Mouse (Mus musculus) liver, embryonic 14.5 days (tissue): ENCODE results near the gene Ppard. TPM values are rescaled to one million over a fixed set of nuclear protein-coding genes. Genes with fewer than 3 reads are reported as not detected.
A peak's percentile ranks its signal among the peaks of the same experiment; 100 is the strongest.

Source experiments
- ATAC-seq: fragments of 200-750 bp; cut with Nextera tagmentation; 2 replicates; pipeline ENCODE4 v1.8.0; 2017; ENCODE audit warnings: moderate number of reproducible peaks, mild to moderate bottlenecking, moderate library complexity; ENCODE audit not compliant: insufficient read depth
- DNase-seq, 3 experiments: peaks; one replicate each; pipeline ENCODE4 v3.0.0-alpha.2; 2012 to 2013; ENCODE audit warnings: low read depth in 3 of 3, low spot score in 3 of 3
- H3K27ac ChIP-seq: fragments of 300-500 bp; sonication (generic); 2 replicates; pipeline ENCODE4 v1.5.1; 2014; ENCODE audit warnings: moderate library complexity, mild to moderate bottlenecking, control low read depth, inconsistent platforms
- H3K27me3 ChIP-seq: fragments of 300-500 bp; sonication (generic); 2 replicates; pipeline ENCODE4 v1.6.1; 2014; ENCODE audit warnings: mild to moderate bottlenecking, low read length, moderate library complexity; ENCODE audit not compliant: control insufficient read depth, insufficient read depth
- H3K36me3 ChIP-seq: fragments of 300-500 bp; sonication (generic); replicated peaks from 2 replicates; pipeline ENCODE4 v1.6.1; 2014; ENCODE audit warnings: low read depth; ENCODE audit not compliant: control insufficient read depth, insufficient read depth
- H3K4me1 ChIP-seq, 2 experiments: fragments of 200-500 bp in 1 of 2; fragments of 300-500 bp in 1 of 2; sonication (generic) in 1 of 2; replicated peaks; 2 replicates each; pipeline ENCODE4 v1.6.1; 2012 to 2014; ENCODE audit warnings: antibody characterized with exemption in 1 of 2, inconsistent platforms in 1 of 2, low read length in 1 of 2; ENCODE audit not compliant: control insufficient read depth in 2 of 2, insufficient read depth in 2 of 2
- H3K4me2 ChIP-seq: fragments of 300-500 bp; sonication (generic); 2 replicates; pipeline ENCODE4 v1.6.1; 2014; ENCODE audit warnings: low read depth, mild to moderate bottlenecking, control low read depth, moderate library complexity
- H3K4me3 ChIP-seq, 2 experiments: fragments of 200-500 bp in 1 of 2; fragments of 300-500 bp in 1 of 2; sonication (generic) in 1 of 2; 2 replicates each; pipeline ENCODE4 v1.5.1; 2012 to 2014; ENCODE audit warnings: low read depth in 2 of 2, low read length in 2 of 2, mild to moderate bottlenecking in 2 of 2, control low read depth in 1 of 2, inconsistent platforms in 1 of 2, moderate library complexity in 1 of 2; ENCODE audit not compliant: insufficient read depth in 1 of 2
- H3K9ac ChIP-seq: fragments of 300-500 bp; sonication (generic); replicated peaks from 2 replicates; pipeline ENCODE4 v1.6.1; 2014; ENCODE audit warnings: mild to moderate bottlenecking, control low read depth, moderate library complexity
- H3K9me3 ChIP-seq: fragments of 300-500 bp; sonication (generic); 2 replicates; pipeline ENCODE4 v1.6.1; 2016; ENCODE audit warnings: low read length, mixed read lengths; ENCODE audit not compliant: control insufficient read depth
- CTCF ChIP-seq: IDR thresholded peaks from 2 replicates; pipeline ENCODE4 v1.5.1; 2016; ENCODE audit warnings: antibody characterized with exemption, low read depth, control low read depth
- EP300 ChIP-seq: IDR thresholded peaks from 2 replicates; pipeline ENCODE4 v1.6.1; 2016; ENCODE audit warnings: antibody characterized with exemption, low read depth
- WGBS: fragments of 180-500 bp; shearing (Covaris S2); extraction: QIAGEN DNeasy Blood & Tissue Kit; methylation state at CpG from one replicate; pipeline ENCODE4 v1.1.7; 2014; ENCODE audit not compliant: insufficient replicate concordance; 5-methylcytosine and 5-hydroxymethylcytosine counted together
- polyA plus RNA-seq, 2 experiments: library from polyadenylated mRNA; depleted of rRNA in 1 of 2; stranded (reverse) in 1 of 2; unstranded in 1 of 2; fragments of >200 nt; fragmentation: Nextera tagmentation in 1 of 2; extraction: Ambion mirVana in 1 of 2; gene quantifications; 2 replicates each; pipeline versions ENCODE4 v1.2.1 to v1.2.3; 2012 to 2014

The Ppard gene
- polyA plus RNA-seq, 2 experiments: 0.76 to 5.6 TPM

GRCm38 (mm10) chr17:28311366-28312132 is 79.0 kb downstream of the Ppard start:
- ATAC-seq: no peak
- 74% methylated on average over 5 of the region's 5 CpGs for WGBS
- Histone ChIP-seq H3K27me3 (no peaks in the 10 kb centered on the region), H3K4me3 (no peak overlapping the region), H3K27ac (no peak overlapping the region), H3K4me2 (no peak overlapping the region; the same call in 1 of the 2 replicates), H3K9ac (no peak overlapping the region; the same call in 1 of the 2 replicates), H3K9me3 (no peaks in the 10 kb centered on the region), H3K4me1 (peaks cover 7 to 20% of the 10 kb centered on the region in 2 experiments), H3K36me3 (no peaks in the 10 kb centered on the region)
- no peak for DNase-seq
- TF ChIP-seq EP300 (no peak), CTCF (no peak)

- ATAC-seq (peak; percentile 9), DNase-seq (no peak)
- Histone ChIP-seq H3K36me3 (no peaks in the 10 kb centered on the region), H3K4me2 (peak overlapping the region; percentile 97), H3K27me3 (no peaks in the 10 kb centered on the region), H3K27ac (peak overlapping the region; percentile 46), H3K9ac (peak overlapping the region; percentile 48; the same call in 1 of the 2 replicates), H3K4me3 (peak overlapping the region; percentile 51 to 91), H3K9me3 (no peaks in the 10 kb centered on the region), H3K4me1 (peaks cover 7 to 24% of the 10 kb centered on the region in 2 experiments)
- TF ChIP-seq CTCF: peak; percentile 43; the same call in 1 of the 2 replicates
- no peak for TF ChIP-seq EP300
- WGBS: 13% methylated on average over 16 of the region's 17 CpGs
Measured at GRCm38 (mm10) chr17:28312232-28313211, 80.0 kb downstream of the Ppard start.

GRCm38 (mm10) chr17:28313212-28313879 is 80.8 kb downstream of the Ppard start, which contains the start of gene Fance:
TSS of gene Fance (plus strand) at chr17:28313519.
- Histone ChIP-seq H3K4me2 (peak within 1 kb of the TSS; percentile 97), H3K27me3 (no peaks in the 10 kb centered on the region), H3K4me3 (peak within 1 kb of the TSS; percentile 84 to 91), H3K27ac (peak within 1 kb of the TSS; percentile 60), H3K36me3 (no peaks in the 10 kb centered on the region), H3K4me1 (peaks cover 7 to 29% of the 10 kb centered on the region in 2 experiments), H3K9me3 (no peaks in the 10 kb centered on the region), H3K9ac (peak within 1 kb of the TSS; percentile 89)
- peak; percentile 96 for ATAC-seq
- WGBS: under 1% methylated on average over 69 of the region's 69 CpGs
- no peak for TF ChIP-seq CTCF
- no peak for TF ChIP-seq EP300
- peak; percentile 100 for DNase-seq

- no peak for TF ChIP-seq CTCF
- no peak for TF ChIP-seq EP300
- WGBS: 2% methylated on average over 11 of the region's 11 CpGs
- H3K36me3 ChIP-seq: no peaks in the 10 kb centered on the region
- H3K27me3 ChIP-seq: no peaks in the 10 kb centered on the region
- H3K9me3 ChIP-seq: no peaks in the 10 kb centered on the region
- peaks cover 7 to 26% of the 10 kb centered on the region in 2 experiments for H3K4me1 ChIP-seq
- DNase-seq: no peak
- ATAC-seq: peak; percentile 13; the same call in 1 of the 2 replicates
- H3K4me3 ChIP-seq: peak overlapping the region; percentile 84 to 91
- H3K9ac ChIP-seq: peak overlapping the region; percentile 89
- peak overlapping the region; percentile 97 for H3K4me2 ChIP-seq
- peak overlapping the region; percentile 60 for H3K27ac ChIP-seq
Measured at GRCm38 (mm10) chr17:28313880-28314225, 81.4 kb downstream of the Ppard start.
